Comparison of ENCODE assay signal across 24 mouse cellular contexts in the genomic region with DNA sequence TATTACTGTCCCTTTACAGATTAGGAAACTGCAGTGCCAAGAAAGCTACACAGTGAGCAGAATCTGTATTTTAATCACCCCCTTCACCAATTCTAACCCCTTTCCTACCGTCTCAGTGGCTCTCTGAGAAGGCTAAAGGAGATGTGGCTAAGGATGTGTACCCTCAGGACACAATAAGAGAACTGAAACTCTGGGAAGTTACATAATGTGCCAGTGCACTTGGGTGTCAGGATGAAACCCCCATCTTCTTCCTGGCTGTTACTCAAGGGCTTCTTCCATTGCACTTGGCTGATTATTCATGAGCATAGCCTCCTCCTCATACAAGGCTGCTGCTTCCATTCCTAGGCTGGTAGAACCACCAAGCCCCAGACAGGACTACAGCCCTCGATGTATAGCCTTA.
"Had no signal": no experiment of that assay in that cellular context is flagged by ENCODE, and none has a peak within 500 bp of the region (broad histone marks: within the 10 kb centered on the region; RNA-seq: fewer than 3 reads in every experiment).

No protein-coding gene starts in this region.

- H3K27ac ChIP-seq: kidney, postnatal 0 days; limb, embryonic 10.5 days; limb, embryonic 13.5 days; liver, embryonic 14.5 days; midbrain, embryonic 10.5 days; midbrain, embryonic 13.5 days; neural tube, embryonic 12.5 days; neural tube, embryonic 15.5 days; stomach, postnatal 0 days had no signal

- H3K4me3 ChIP-seq: limb, embryonic 10.5 days; limb, embryonic 13.5 days; megakaryocyte, embryonic 14.5 days; midbrain, embryonic 10.5 days; midbrain, embryonic 13.5 days; neural tube, embryonic 12.5 days; neural tube, embryonic 15.5 days had no signal

- H3K36me3 ChIP-seq: limb, embryonic 10.5 days; limb, embryonic 13.5 days; midbrain, embryonic 10.5 days; midbrain, embryonic 13.5 days; neural tube, embryonic 12.5 days; neural tube, embryonic 15.5 days had no signal

- H3K4me1 ChIP-seq: limb, embryonic 10.5 days; limb, embryonic 13.5 days; megakaryocyte, embryonic 14.5 days; midbrain, embryonic 10.5 days; midbrain, embryonic 13.5 days; neural tube, embryonic 12.5 days; neural tube, embryonic 15.5 days had no signal

- H3K27me3 ChIP-seq: limb, embryonic 13.5 days; midbrain, embryonic 13.5 days; neural tube, embryonic 12.5 days; neural tube, embryonic 15.5 days had no signal

- H3K9ac ChIP-seq: limb, embryonic 13.5 days; liver, embryonic 14.5 days; liver, postnatal 0 days; lung, embryonic 14.5 days; midbrain, embryonic 13.5 days; neural tube, embryonic 12.5 days; neural tube, embryonic 15.5 days had no signal

- ATAC-seq: intestine, postnatal 0 days; liver, postnatal 0 days; lung, postnatal 0 days; midbrain, embryonic 13.5 days; midbrain, embryonic 16.5 days had no signal

- H3K9me3 ChIP-seq: limb, embryonic 10.5 days; limb, embryonic 13.5 days; midbrain, embryonic 10.5 days; neural tube, embryonic 12.5 days; neural tube, embryonic 15.5 days had no signal

- H3K4me2 ChIP-seq: limb, embryonic 13.5 days; liver, embryonic 11.5 days; lung, embryonic 14.5 days; midbrain, embryonic 13.5 days; neural tube, embryonic 12.5 days; neural tube, embryonic 15.5 days had no signal

- DNase-seq: kidney, adult 2 months; kidney, postnatal 25 days; layer of hippocampus, postnatal 36 days; liver, postnatal 0 days; lung, embryonic 14.5 days; lung, postnatal 4 days; right cerebral cortex, adult 18-20 months; right cerebral cortex, postnatal 14 days; right cerebral cortex, postnatal 4 days; thymus, postnatal 36 days had no signal
